Mouse (Mus musculus): ENCODE data around the gene Bmpr1b.

DNA sequence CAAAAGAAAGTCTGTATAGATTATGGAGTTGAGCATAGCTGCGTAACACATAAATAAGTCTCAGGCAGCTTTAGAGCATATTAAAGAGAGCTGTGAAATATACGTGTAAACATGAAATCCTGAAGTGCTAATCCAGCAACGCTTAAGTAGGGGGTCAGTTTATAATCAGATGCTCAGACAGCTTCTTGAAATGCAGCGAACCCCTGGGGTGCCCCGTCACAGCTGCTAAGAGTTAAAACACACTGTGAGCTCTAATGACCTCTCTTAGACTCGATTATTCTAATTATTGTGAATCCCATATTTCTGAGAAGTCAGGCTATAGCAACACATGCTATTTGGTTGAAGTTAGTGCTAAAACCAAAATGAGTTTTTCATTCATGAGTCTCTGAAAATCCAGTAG is 45.0 kb downstream of the Bmpr1b start:
- TF ChIP-seq CTCF (IDR thresholded peaks at IDR 0.05; ENCODE audit: insufficient read depth, low read length) (no peak), POLR2A (IDR thresholded peaks at IDR 0.05; ENCODE audit: borderline replicate concordance, extremely low read depth, low read depth, low read length) (no peak)

Data from lung, adult 2 months (tissue).